Mouse (Mus musculus): ENCODE data around the gene Ccdc34.

GRCm38 (mm10) chr2:109969381-109969780 lies 48.2 kb upstream of the Ccdc34 start:
- TF ChIP-seq POLR2A (IDR thresholded peaks at IDR 0.05; ENCODE audit: insufficient read length, low read depth) (no peak), CEBPB (IDR thresholded peaks at IDR 0.05; ENCODE audit: insufficient read depth, poor library complexity, severe bottlenecking) (no peak), SRF (IDR thresholded peaks at IDR 0.05; ENCODE audit: control insufficient read depth, insufficient read length, low read depth) (no peak), POLR2AphosphoS2 (IDR thresholded peaks at IDR 0.05; ENCODE audit: insufficient read length, low read depth) (no peak), E2F4 (IDR thresholded peaks at IDR 0.05; ENCODE audit: insufficient read depth) (no peak), TCF12 (IDR thresholded peaks at IDR 0.05; ENCODE audit: insufficient read depth, poor library complexity, severe bottlenecking) (no peak), REST (IDR thresholded peaks at IDR 0.05; ENCODE audit: insufficient read depth, insufficient read length) (no peak), MYOD1 (IDR thresholded peaks at IDR 0.05; ENCODE audit: control insufficient read depth in 1 of 3, insufficient read length in 2 of 3, low read depth in 2 of 3) (no peak), MAX (IDR thresholded peaks at IDR 0.05; ENCODE audit: low read depth) (no peak)

Measured in myocyte (in vitro differentiated cells).